ENCODE assay signal across 8 mouse cellular contexts in genomic region chr17:34305380-34306030, GRCm38 (mm10). TPM values are rescaled to one million over a fixed set of nuclear protein-coding genes. Genes with fewer than 3 reads are reported as not detected.
DNase-seq lines count a peak whose midpoint lies in the region; TF ChIP-seq lines count a peak whose summit lies in the region.

Gene H2-Eb1 (plus strand): TSS chr17:34305867.

- H3K9me3 ChIP-seq in megakaryocyte, embryonic 14.5 days, result peaks cover 11% of the 10 kb centered on the region

- H3K4me3 ChIP-seq in left cerebral cortex, adult 2 months, result no peak within 1 kb of the TSS
- peak within 1 kb of the TSS; percentile 46 for H3K4me3 ChIP-seq in megakaryocyte, embryonic 14.5 days (replicated peaks)

- intact Hi-C loops in left cerebral cortex, adult 2 months (cut with DNase I), result loop anchor here (5.0 kb wide), 1 partner anchor 43 kb away; no protein-coding TSS in a partner anchor

- peaks cover 4% of the 10 kb centered on the region for H3K27me3 ChIP-seq in megakaryocyte, embryonic 14.5 days (replicated peaks)

- DNase-seq in T-cell, adult 2 months (ENCODE audit: low spot score), result peak; percentile 89
- peak; percentile 90 to 91 for DNase-seq in cerebellum, postnatal 14 days
- peak; percentile 63 to 71 for DNase-seq in gastrocnemius, adult 8-10 months (ENCODE audit: low spot score in 2 of 2)
- peak; percentile 91 for DNase-seq in induced T-regulatory cell, adult 2 months (ENCODE audit: low read depth)
- peak; percentile 86 for DNase-seq in left cerebral cortex, adult 2 months (ENCODE audit: extremely low spot score in 1 of 2, low spot score in 2 of 2)
- DNase-seq in right cerebral cortex, postnatal 10 days (ENCODE audit: low spot score in 2 of 2), result peak; percentile 94
- DNase-seq in urinary bladder, postnatal 36 days (ENCODE audit: low spot score in 2 of 2), result peak; percentile 79 to 84

- H3K36me3 ChIP-seq in megakaryocyte, embryonic 14.5 days (replicated peaks; ENCODE audit: low read length), result no peaks in the 10 kb centered on the region

- H3K27ac ChIP-seq in left cerebral cortex, adult 2 months, result no peak within 1 kb of the TSS

- no peak for TF ChIP-seq CTCF in left cerebral cortex, adult 2 months (IDR thresholded peaks at IDR 0.05)

- H3K4me1 ChIP-seq in megakaryocyte, embryonic 14.5 days, result peaks cover 33% of the 10 kb centered on the region

RNA-seq across cellular contexts. Expression of gene H2-Eb1, which starts in this region (rescaled TPM):
- total RNA-seq in gastrocnemius, adult 8-10 months (2022), result 1 to 10 TPM; 2.6 to 6.3 (median 3.7) TPM
- 1 to 10 TPM; 1.1 to 2.1 TPM for total RNA-seq in left cerebral cortex, adult 2 months (2021)
- polyA plus RNA-seq in megakaryocyte, embryonic 14.5 days (2012; ENCODE audit: insufficient read depth, low replicate concordance), result 2.8 TPM in 1 of 2 replicates, not detected in the other
